Mouse (Mus musculus) liver, adult 2 months (tissue): ENCODE data around the gene Rpusd1.

ENCODE experiments used
- CTCF ChIP-seq: fragments of 200-500 bp; IDR thresholded peaks from 2 replicates; pipeline ENCODE4 v1.5.1; 2011; ENCODE audit warnings: low read depth, low read length, control low read depth
- POLR2A ChIP-seq: fragments of 200-500 bp; IDR thresholded peaks from 2 replicates; pipeline ENCODE4 v1.6.1; 2011; ENCODE audit warnings: low read length, control low read depth; ENCODE audit not compliant: insufficient read depth; ENCODE audit errors: extremely low read depth

GRCm38 (mm10) chr17:25735246-25735645, 7.8 kb downstream of the Rpusd1 start:
- no peak for TF ChIP-seq CTCF
- no peak for TF ChIP-seq POLR2A
